Mouse (Mus musculus): ENCODE measurements around the gene Naa16. TPM values are rescaled to one million over a fixed set of nuclear protein-coding genes. Genes with fewer than 3 reads are reported as not detected.
A peak's percentile ranks its signal among the peaks of the same experiment; 100 is the strongest.
"Not testable (repeated sequence)": the region's sequence is repeated elsewhere in the genome, so short reads cannot be mapped to it uniquely, and the experiment has no call there.

Naa16 gene
- polyA plus RNA-seq (2014; fragmentation: Nextera tagmentation; extraction: Ambion mirVana) = 18.7 and 19.1 TPM in 2 replicates

DNA sequence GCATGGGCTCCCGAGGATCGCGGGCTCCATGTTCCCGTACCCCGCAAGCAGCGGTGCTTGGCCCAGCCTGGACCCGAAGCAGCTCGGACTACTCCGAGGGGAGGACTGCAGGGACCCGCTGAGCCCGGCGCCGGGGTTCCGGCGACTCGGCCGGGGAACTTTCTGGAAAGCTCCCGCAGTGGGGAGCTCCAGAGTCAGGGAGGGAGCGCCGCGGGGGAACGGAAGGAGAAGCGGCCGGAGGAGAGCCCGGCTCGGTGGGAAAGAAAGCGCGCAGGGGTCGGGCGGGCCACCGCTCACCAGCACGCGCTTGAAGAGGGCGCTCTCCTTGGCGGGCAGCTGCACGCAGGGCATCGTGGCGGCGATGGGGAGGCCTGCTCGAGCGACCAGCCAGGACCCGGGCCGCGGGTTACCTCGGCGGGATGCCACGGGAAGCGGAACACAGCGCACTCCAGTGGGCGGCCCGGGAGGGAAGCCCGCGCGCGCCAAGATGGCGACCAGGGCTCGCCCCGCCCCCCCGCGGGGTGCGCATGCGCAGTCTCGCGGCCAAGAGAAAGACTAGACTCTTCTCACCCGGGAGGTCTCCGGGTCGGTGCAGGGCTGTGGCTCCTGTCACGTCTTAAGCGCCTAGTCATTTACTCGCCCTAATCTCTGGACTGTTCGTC is at the start of gene Naa16:
Naa16 (minus strand) TSS at position 514 of the 662 bp plus-strand sequence.
- no peaks in the 10 kb centered on the region for H3K36me3 ChIP-seq (ENCODE audit: control insufficient read depth, insufficient read depth, low read length)
- ATAC-seq (ENCODE audit: low read depth) = peak; percentile 98
- no peaks in the 10 kb centered on the region; the same call in 1 of the 2 replicates for H3K27me3 ChIP-seq (ENCODE audit: control insufficient read depth, insufficient read depth, low read length)
- peak within 1 kb of the TSS; percentile 91 for H3K27ac ChIP-seq (ENCODE audit: low read depth, low read length)
- WGBS = under 1% methylated on average over 71 of the region's 71 CpGs
- peak within 1 kb of the TSS; percentile 77 for H3K9ac ChIP-seq (replicated peaks; ENCODE audit: low read depth, low read length)
- H3K4me1 ChIP-seq (ENCODE audit: control insufficient read depth, insufficient read depth, low read length) = peaks cover 7% of the 10 kb centered on the region; the same call in 1 of the 2 replicates
- H3K4me2 ChIP-seq (ENCODE audit: low read depth, low read length) = peak within 1 kb of the TSS; percentile 53
- peak within 1 kb of the TSS; percentile 88 for H3K4me3 ChIP-seq (ENCODE audit: low read depth, low read length)
- no peaks in the 10 kb centered on the region for H3K9me3 ChIP-seq (ENCODE audit: control insufficient read depth, low read length)

DNA sequence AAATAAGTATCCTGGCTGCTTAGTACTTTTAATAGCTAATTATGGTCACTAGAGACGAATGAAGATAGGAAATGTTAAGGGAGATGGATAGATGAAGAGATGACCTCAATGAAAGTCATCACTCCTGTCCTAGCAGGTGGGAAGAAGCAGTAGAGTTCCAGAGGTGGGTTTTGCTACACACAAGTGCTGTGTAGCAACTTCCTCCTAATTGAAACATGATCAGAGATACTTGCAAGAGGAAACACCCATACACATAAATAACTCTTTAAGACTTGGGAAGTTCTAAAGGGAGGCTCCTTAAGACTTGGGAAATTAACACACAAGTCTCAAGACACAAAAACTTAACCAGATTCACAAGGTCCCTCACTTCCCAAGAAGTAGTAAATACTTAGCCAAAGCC is 43.5 kb upstream of the Naa16 start:
- H3K27ac ChIP-seq (ENCODE audit: low read depth, low read length) = no peak overlapping the region

DNA sequence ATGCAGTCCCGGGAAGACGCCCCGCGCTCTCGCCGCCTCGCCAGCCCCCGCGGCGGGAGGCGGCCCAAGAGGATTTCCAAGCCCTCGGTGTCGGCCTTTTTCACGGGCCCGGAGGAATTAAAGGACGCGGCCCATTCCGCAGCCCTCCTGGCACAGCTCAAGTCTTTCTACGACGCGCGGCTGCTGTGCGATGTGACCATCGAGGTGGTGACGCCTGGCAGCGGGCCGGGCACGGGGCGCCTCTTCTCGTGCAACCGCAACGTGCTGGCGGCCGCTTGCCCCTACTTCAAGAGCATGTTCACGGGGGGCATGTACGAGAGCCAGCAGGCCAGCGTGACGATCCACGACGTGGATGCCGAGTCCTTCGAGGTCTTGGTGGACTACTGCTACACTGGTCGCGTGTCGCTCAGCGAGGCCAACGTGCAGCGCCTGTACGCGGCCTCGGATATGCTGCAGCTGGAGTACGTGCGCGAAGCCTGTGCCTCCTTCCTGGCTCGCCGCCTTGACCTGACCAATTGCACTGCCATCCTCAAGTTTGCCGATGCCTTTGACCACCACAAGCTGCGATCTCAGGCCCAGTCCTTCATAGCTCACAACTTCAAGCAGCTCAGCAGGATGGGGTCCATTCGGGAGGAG is 36.3 kb upstream of the Naa16 start:
- Histone ChIP-seq H3K4me3 (ENCODE audit: low read depth, low read length) (peak overlapping the region; percentile 50), H3K4me2 (ENCODE audit: low read depth, low read length) (peak overlapping the region; percentile 51), H3K9ac (replicated peaks; ENCODE audit: low read depth, low read length) (peak overlapping the region; percentile 65), H3K27ac (ENCODE audit: low read depth, low read length) (peak overlapping the region; percentile 82; the same call in 1 of the 2 replicates)
- H3K4me1 ChIP-seq (ENCODE audit: control insufficient read depth, insufficient read depth, low read length); H3K9me3 ChIP-seq (ENCODE audit: control insufficient read depth, low read length); H3K36me3 ChIP-seq (ENCODE audit: control insufficient read depth, insufficient read depth, low read length); H3K27me3 ChIP-seq (ENCODE audit: control insufficient read depth, insufficient read depth, low read length): not testable (repeated sequence)
- ATAC-seq (ENCODE audit: low read depth) = peak; percentile 61
- 65% methylated on average over 5 of the region's 59 CpGs for WGBS

More for the DNA sequence above, 43.5 kb upstream of the Naa16 start:
- no peaks in the 10 kb centered on the region for H3K36me3 ChIP-seq (ENCODE audit: control insufficient read depth, insufficient read depth, low read length)
- H3K4me3 ChIP-seq (ENCODE audit: low read depth, low read length) = no peak overlapping the region
- no peaks in the 10 kb centered on the region for H3K4me1 ChIP-seq (ENCODE audit: control insufficient read depth, insufficient read depth, low read length)
- WGBS = 88% methylated on average over 1 of the region's 1 CpGs
- no peaks in the 10 kb centered on the region for H3K27me3 ChIP-seq (ENCODE audit: control insufficient read depth, insufficient read depth, low read length)
- no peak for ATAC-seq (ENCODE audit: low read depth)
- no peaks in the 10 kb centered on the region for H3K9me3 ChIP-seq (ENCODE audit: control insufficient read depth, low read length)
- no peak overlapping the region for H3K9ac ChIP-seq (replicated peaks; ENCODE audit: low read depth, low read length)
- no peak overlapping the region for H3K4me2 ChIP-seq (ENCODE audit: low read depth, low read length)

DNA sequence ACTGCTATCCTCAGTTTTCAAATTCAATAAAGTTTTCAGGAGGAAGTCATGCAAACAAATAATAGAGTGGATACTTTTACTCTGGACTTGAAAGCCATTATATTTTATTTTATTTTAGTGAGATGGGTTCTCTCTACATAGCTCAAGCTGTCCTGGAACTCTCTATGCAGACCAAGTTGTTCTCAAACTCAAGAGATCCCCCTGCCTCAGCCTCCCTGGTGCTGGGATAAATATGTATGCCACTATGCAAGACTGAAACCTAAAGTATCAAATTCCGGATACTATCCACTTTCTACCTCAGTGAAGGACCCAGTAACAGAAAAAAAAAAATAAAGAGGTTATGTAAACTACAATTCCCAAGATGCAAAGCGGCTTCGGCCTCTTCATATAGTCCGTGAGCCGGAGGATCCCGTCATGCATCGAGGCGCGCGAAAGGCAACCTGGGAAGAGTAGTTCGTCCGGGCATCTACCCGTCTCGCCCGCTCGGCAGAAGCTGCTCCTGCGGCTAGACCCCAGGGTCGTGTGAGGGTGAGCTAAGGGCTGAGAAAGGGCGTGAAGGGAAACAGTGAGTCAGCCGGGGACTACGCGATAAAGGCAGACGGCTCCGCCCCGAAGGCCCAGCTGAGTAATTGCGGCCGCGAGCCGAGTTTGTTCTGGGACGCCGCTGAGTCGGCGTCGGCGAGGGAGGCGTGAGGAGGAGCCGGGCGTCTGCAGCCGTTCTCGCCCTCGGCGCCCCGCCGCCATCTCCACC is 35.6 kb upstream of the Naa16 start, which contains the start of gene Kbtbd7:
Kbtbd7 (plus strand) TSS at position 533 of the 751 bp plus-strand sequence.
- Histone ChIP-seq H3K36me3 (ENCODE audit: control insufficient read depth, insufficient read depth, low read length) (no peaks in the 10 kb centered on the region), H3K4me3 (ENCODE audit: low read depth, low read length) (peak within 1 kb of the TSS; percentile 50), H3K27ac (ENCODE audit: low read depth, low read length) (peak within 1 kb of the TSS; percentile 82), H3K4me2 (ENCODE audit: low read depth, low read length) (peak within 1 kb of the TSS; percentile 51), H3K9me3 (ENCODE audit: control insufficient read depth, low read length) (0 out of 2 replicates have a peak, but pooled peaks cover 4% of the 10 kb centered on the region), H3K4me1 (ENCODE audit: control insufficient read depth, insufficient read depth, low read length) (no peaks in the 10 kb centered on the region), H3K27me3 (ENCODE audit: control insufficient read depth, insufficient read depth, low read length) (no peaks in the 10 kb centered on the region), H3K9ac (replicated peaks; ENCODE audit: low read depth, low read length) (peak within 1 kb of the TSS; percentile 65)
- under 1% methylated on average over 38 of the region's 44 CpGs for WGBS
- ATAC-seq (ENCODE audit: low read depth) = peak; percentile 98

DNA sequence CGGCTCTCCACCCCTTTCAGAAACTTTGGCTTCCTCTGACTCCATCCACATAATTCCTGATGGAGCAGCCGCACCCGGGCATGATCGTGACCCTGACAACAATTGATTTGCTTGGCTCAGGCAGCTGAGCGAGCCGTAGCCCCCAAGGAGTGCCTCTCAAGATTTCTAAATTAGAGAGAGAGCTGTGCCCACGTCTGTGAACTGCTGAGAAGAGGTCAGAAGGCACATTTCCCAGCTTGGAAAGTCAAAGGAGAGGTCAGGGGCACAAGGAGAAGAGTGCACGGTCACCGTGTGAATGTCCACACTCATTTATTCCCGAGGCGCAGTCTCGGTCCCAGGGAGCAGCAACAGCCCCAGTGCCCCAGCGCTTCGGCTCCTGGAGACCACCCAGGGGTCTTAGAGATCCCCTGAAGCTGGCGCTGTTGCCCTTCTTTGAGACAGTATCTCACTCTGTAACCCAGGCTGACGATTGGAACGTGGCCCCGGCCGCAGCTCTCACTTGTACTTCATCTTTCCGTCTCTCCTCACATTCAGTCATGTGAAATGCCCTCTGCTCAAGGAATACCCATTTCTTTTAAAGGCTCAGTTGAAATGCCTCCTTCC is 29.6 kb upstream of the Naa16 start:
- ATAC-seq (ENCODE audit: low read depth) = peak; percentile 74; the same call in 1 of the 2 replicates
- WGBS = 19% methylated on average over 20 of the region's 20 CpGs
- Histone ChIP-seq H3K27me3 (ENCODE audit: control insufficient read depth, insufficient read depth, low read length) (no peaks in the 10 kb centered on the region), H3K4me3 (ENCODE audit: low read depth, low read length) (no peak overlapping the region), H3K36me3 (ENCODE audit: control insufficient read depth, insufficient read depth, low read length) (0 out of 2 replicates have a peak, but pooled peaks cover 3% of the 10 kb centered on the region), H3K9ac (replicated peaks; ENCODE audit: low read depth, low read length) (no peak overlapping the region), H3K9me3 (ENCODE audit: control insufficient read depth, low read length) (no peaks in the 10 kb centered on the region), H3K27ac (ENCODE audit: low read depth, low read length) (no peak overlapping the region), H3K4me1 (ENCODE audit: control insufficient read depth, insufficient read depth, low read length) (no peaks in the 10 kb centered on the region), H3K4me2 (ENCODE audit: low read depth, low read length) (no peak overlapping the region)

DNA sequence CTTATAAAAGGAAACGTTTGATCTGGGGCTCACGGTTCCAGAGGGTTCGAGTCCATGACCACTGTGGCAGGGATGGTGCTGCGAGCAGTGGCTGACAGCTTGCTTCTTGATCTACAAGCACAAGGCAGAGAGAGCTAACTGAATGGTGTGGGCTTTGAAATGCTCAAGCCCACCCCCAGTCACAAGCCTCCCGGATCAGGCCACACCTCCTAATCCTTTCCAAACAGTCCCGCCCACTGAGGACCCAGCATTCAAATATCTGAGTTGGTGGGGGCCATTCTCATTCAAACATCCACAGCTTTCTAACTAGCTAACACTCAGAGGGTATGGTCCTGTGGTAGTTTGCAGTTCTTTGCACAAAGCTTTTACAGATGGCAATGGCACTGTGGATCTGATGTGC is 22.5 kb upstream of the Naa16 start:
- Histone ChIP-seq H3K9me3 (ENCODE audit: control insufficient read depth, low read length) (no peaks in the 10 kb centered on the region), H3K27ac (ENCODE audit: low read depth, low read length) (no peak overlapping the region), H3K36me3 (ENCODE audit: control insufficient read depth, insufficient read depth, low read length) (peaks cover 11% of the 10 kb centered on the region; the same call in 1 of the 2 replicates), H3K4me3 (ENCODE audit: low read depth, low read length) (no peak overlapping the region), H3K9ac (replicated peaks; ENCODE audit: low read depth, low read length) (no peak overlapping the region), H3K4me1 (ENCODE audit: control insufficient read depth, insufficient read depth, low read length) (no peaks in the 10 kb centered on the region), H3K4me2 (ENCODE audit: low read depth, low read length) (no peak overlapping the region), H3K27me3 (ENCODE audit: control insufficient read depth, insufficient read depth, low read length) (no peaks in the 10 kb centered on the region)
- 84% methylated on average over 6 of the region's 6 CpGs for WGBS
- no peak for ATAC-seq (ENCODE audit: low read depth)

DNA sequence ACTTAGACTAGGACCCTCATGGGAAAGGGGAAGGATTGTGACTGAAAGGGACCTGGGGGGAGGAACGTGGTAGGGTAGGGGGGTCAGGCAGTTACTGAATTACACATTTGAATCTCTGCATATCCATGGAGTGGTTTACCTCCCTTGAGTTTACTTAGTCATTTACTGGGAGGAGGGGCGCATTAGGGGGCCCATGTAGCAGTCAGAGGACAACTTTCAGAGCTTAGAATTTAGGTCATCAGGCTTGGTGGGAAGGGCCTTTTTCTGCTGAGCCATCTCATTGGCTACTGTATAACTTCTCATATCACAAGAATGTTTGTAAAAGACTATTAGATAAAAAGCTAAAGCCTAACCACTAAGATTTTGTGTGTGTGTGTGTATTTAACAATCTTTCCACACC is 20.1 kb upstream of the Naa16 start:
- H3K9me3 ChIP-seq (ENCODE audit: control insufficient read depth, low read length) = no peaks in the 10 kb centered on the region
- 82% methylated on average over 2 of the region's 2 CpGs for WGBS
- H3K4me3 ChIP-seq (ENCODE audit: low read depth, low read length) = no peak overlapping the region
- H3K36me3 ChIP-seq (ENCODE audit: control insufficient read depth, insufficient read depth, low read length) = peaks cover 8% of the 10 kb centered on the region; the same call in 1 of the 2 replicates
- no peak overlapping the region for H3K4me2 ChIP-seq (ENCODE audit: low read depth, low read length)
- no peak overlapping the region for H3K27ac ChIP-seq (ENCODE audit: low read depth, low read length)
- no peaks in the 10 kb centered on the region for H3K27me3 ChIP-seq (ENCODE audit: control insufficient read depth, insufficient read depth, low read length)
- H3K4me1 ChIP-seq (ENCODE audit: control insufficient read depth, insufficient read depth, low read length) = no peaks in the 10 kb centered on the region
- H3K9ac ChIP-seq (replicated peaks; ENCODE audit: low read depth, low read length) = no peak overlapping the region
- no peak for ATAC-seq (ENCODE audit: low read depth)

DNA sequence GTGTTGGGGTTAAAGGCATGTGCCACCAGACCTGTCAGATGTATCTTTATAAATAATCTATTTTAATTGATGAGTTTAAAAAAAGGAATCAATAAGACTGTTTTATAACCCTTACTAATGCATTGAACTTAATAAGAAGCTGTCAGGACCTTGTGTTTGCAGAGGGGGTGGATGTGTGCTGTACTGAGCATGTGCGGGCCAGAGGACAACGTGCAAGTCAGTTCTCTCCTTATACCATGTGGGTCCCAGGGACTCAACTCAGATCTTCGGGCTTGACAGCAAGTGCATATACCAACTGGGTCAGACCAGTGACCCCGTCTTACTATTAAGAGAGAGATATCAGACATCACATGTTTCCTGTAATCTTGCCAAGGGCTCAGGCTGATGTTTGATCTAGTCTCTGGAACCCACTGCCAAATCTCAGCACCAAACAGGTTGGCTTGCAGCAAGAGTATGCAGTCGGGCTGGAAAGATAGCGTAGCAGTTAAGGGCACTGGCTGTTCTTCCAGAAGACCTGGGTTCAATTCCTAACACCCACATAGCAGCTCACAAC is 18.8 kb upstream of the Naa16 start:
- Histone ChIP-seq H3K27me3 (ENCODE audit: control insufficient read depth, insufficient read depth, low read length) (no peaks in the 10 kb centered on the region), H3K4me2 (ENCODE audit: low read depth, low read length) (no peak overlapping the region), H3K4me3 (ENCODE audit: low read depth, low read length) (no peak overlapping the region), H3K4me1 (ENCODE audit: control insufficient read depth, insufficient read depth, low read length) (no peaks in the 10 kb centered on the region), H3K27ac (ENCODE audit: low read depth, low read length) (no peak overlapping the region), H3K9me3 (ENCODE audit: control insufficient read depth, low read length) (no peaks in the 10 kb centered on the region), H3K9ac (replicated peaks; ENCODE audit: low read depth, low read length) (no peak overlapping the region), H3K36me3 (ENCODE audit: control insufficient read depth, insufficient read depth, low read length) (peaks cover 8% of the 10 kb centered on the region; the same call in 1 of the 2 replicates)
- WGBS = 91% methylated on average over 6 of the region's 6 CpGs
- ATAC-seq (ENCODE audit: low read depth) = no peak
